Mouse (Mus musculus) left cerebral cortex, adult 18-20 months (tissue): ENCODE results near the gene Txn1. TPM values are rescaled to one million over a fixed set of nuclear protein-coding genes. Genes with fewer than 3 reads are reported as not detected.

Source experiments
- DNase-seq, 2 experiments: peaks; one replicate each; pipeline ENCODE4 v3.0.0; 2021 to 2022; ENCODE audit warnings: low spot score in 2 of 2, mixed read lengths in 1 of 2
- total RNA-seq, 2 experiments: library from RNA; stranded (reverse); gene quantifications; 2 replicates each; pipeline ENCODE4 v1.2.3; 2021

Txn1 gene
- total RNA-seq, 2 experiments from 2014 or later: 98.3 to 104 TPM

DNA sequence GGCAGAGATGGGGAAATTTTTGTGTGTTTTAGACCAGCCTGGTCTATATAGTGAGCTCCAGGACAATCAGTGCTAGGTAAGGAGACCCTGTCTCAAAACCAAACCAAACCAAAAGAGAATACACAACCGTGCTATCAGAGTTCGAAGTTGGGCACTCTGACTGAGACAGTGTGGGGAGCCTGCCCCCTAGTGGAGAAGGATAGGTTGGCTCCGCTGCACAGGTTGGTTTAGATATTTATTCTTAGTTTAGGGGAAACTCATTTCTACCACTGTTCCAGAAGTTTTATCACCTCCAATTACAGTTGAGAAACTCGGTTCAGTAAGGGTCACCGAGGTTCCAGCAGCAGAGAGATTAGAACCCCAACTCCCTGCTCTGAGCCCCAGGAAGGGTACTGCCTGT, 52.0 kb downstream of the Txn1 start:
- peak; percentile 67 to 75 for DNase-seq

DNA sequence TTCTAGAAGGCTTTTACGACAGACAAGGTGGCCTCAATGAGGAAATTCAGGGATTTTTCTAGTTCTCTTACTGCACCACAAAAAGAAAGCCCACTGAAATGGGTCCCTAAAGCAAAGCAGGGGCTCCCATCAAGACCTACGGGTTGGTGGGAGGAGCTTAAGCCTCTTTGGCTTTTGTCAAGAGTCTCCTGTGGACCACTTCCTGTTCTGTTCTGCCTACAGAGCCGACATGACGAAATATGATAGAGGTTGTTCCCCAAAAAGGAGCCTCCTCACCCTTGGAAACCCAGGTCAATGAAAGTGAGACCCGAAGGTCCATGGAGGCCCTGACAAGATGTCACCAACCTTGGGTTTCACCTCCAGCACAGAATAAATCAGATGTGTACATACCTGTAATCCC, 53.6 kb downstream of the Txn1 start:
- DNase-seq: no peak

DNA sequence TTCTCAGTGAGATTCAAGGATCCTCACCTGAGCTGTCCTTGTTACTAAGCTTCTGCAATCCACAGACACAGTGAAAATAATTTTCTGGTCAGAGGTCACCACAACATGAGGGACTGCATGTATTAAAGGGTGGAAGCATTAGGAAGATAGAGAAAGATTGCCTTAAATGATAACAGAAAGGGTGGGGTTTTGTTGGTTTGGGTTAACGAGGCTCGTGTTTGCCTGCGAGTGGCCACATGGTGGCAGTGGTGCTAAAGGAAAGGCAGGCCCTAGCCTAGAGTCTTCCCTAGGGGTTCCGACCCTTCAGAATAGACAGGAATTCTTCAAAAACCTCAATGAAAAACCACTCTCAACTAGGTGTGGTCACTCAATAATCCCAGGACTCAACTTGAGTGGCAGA, 55.0 kb downstream of the Txn1 start:
- DNase-seq: peak in 1 of 2 experiments; percentile 49

DNA sequence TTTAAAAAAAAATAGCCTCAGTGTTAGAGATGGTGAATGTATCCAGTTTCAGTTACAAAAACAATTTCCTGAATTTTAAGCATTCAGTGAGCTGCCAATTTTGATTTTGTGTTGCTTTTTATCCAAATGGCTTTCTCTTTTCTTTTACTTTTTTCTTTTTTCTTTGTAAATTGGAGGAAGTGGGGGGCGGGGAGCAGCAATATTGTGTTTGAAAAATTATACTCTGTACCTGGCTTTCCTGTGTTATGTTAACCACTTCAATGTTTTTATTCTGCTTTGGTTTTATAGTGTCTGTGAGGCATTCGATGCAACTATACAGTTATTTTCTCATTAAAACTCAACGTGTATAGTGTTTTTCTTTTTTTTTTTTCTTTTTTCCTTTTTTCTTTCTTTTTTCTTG, 59.6 kb downstream of the Txn1 start:
- DNase-seq: no peak

DNA sequence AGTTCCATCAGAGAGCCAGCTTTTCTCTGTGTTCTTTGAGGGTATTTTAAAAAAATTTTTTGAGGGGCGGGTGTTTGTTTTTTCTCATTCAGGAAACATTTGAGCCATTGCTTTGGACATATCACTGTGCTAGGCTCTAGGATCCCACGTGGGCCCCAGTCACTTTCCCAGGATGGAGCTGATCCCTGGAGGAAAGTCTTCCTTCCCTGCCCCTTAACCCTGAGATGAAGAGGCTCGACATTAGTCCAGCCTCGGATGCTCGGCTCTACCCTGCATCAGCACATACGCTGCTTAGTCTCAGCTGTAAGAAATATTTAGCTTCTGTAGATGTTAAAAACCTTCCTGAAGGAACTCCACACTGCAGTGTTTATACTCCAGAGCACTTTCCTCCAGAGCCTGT, 60.3 kb downstream of the Txn1 start:
- DNase-seq: no peak

DNA sequence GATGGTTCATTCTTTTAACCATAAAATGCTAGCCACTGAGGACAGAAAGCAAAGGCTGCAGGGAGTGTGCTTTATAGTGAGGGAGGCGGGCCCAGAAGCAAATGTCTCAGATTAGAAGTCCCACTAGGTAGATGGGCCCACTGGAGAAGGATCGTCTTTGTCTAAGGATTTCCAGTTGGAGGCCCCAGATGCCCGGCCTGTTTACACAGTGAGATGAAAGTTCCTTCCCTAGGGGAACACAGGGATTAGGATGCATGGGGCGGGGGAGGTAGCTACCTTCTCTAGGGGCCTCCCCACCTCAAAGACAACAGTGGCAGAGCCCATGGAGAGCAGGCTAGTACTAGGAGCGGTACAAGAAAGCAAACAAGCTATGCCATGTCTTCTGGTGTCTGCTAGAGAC, 61.1 kb downstream of the Txn1 start:
- no peak for DNase-seq

Other genes starting within 250 kb of the Txn1 start
- gene Akap2, start 238.8 kb downstream of the Txn1 start, total RNA-seq: 10 to 100 TPM; 42.1 to 46.8 TPM
- under 1 TPM in 1 of 2 experiments, not detected in 1; 0.21 TPM for gene D630039A03Rik, start 40.1 kb downstream of the Txn1 start, total RNA-seq
- not detected for gene Txndc8, start 52.7 kb upstream of the Txn1 start, total RNA-seq